Mouse (Mus musculus) liver, embryonic 11.5 days (tissue): ENCODE results near the gene Tspan18. TPM values are rescaled to one million over a fixed set of nuclear protein-coding genes. Genes with fewer than 3 reads are reported as not detected.

Source experiments
- ATAC-seq: fragments of 200-750 bp; cut with Nextera tagmentation; replicated peaks from 2 replicates; pipeline ENCODE4 v1.8.0; 2017; ENCODE audit warnings: moderate number of reproducible peaks, mild to moderate bottlenecking, moderate TSS enrichment, moderate library complexity; ENCODE audit not compliant: low FRiP score
- DNase-seq: peaks from one replicate; pipeline ENCODE4 v3.0.0-alpha.2; 2017; ENCODE audit warnings: low spot score
- H3K27ac ChIP-seq: fragments of 300-500 bp; sonication (generic); 2 replicates; pipeline ENCODE4 v1.5.1; 2014; ENCODE audit warnings: mild to moderate bottlenecking, low read depth, low read length, control low read depth
- H3K27me3 ChIP-seq: fragments of 300-500 bp; sonication (generic); replicated peaks from 2 replicates; pipeline ENCODE4 v1.6.1; 2014; ENCODE audit warnings: low read length, mixed read lengths; ENCODE audit not compliant: control insufficient read depth, insufficient read depth
- H3K36me3 ChIP-seq: fragments of 300-500 bp; sonication (generic); 2 replicates; pipeline ENCODE4 v1.6.1; 2014; ENCODE audit warnings: mild to moderate bottlenecking, low read length, moderate library complexity, mixed read lengths; ENCODE audit not compliant: control insufficient read depth, insufficient read depth
- H3K4me1 ChIP-seq: fragments of 300-500 bp; sonication (generic); replicated peaks from 2 replicates; pipeline ENCODE4 v1.6.1; 2014; ENCODE audit warnings: low read length, mixed read lengths; ENCODE audit not compliant: control insufficient read depth, insufficient read depth
- H3K4me2 ChIP-seq: fragments of 300-500 bp; sonication (generic); 2 replicates; pipeline ENCODE4 v1.6.1; 2014; ENCODE audit warnings: mild to moderate bottlenecking, control low read depth, moderate library complexity
- H3K4me3 ChIP-seq: fragments of 300-500 bp; sonication (generic); 2 replicates; pipeline ENCODE4 v1.5.1; 2014; ENCODE audit warnings: low read depth, low read length, control low read depth
- H3K9ac ChIP-seq: fragments of 300-500 bp; sonication (generic); 2 replicates; pipeline ENCODE4 v1.6.1; 2014; ENCODE audit warnings: low read depth, low read length, control low read depth
- H3K9me3 ChIP-seq: fragments of 300-500 bp; sonication (generic); 2 replicates; pipeline ENCODE4 v1.6.1; 2016; ENCODE audit warnings: low read length, inconsistent platforms, mixed read lengths; ENCODE audit not compliant: control insufficient read depth
- WGBS: fragments of 180-500 bp; shearing (Covaris S2); extraction: QIAGEN DNeasy Blood & Tissue Kit; methylation state at CpG from one replicate; pipeline ENCODE4 v1.1.7; 2014; 5-methylcytosine and 5-hydroxymethylcytosine counted together
- polyA plus RNA-seq: library from polyadenylated mRNA; unstranded; fragments of >200 nt; fragmentation: Nextera tagmentation; extraction: Ambion mirVana; gene quantifications from 2 replicates; pipeline ENCODE4 v1.2.1, GENCODE M21; 2014

The Tspan18 gene
- polyA plus RNA-seq, 1 experiment from 2014 or later: 19.5 TPM

GRCm38 (mm10) chr2:93273916-93274315 lies 60.4 kb downstream of the Tspan18 start:
- H3K9ac ChIP-seq: no peak overlapping the region
- H3K36me3 ChIP-seq: no peaks in the 10 kb centered on the region
- no peaks in the 10 kb centered on the region for H3K27me3 ChIP-seq
- WGBS: 72% methylated on average over 1 of the region's 1 CpGs
- no peak overlapping the region for H3K4me3 ChIP-seq
- H3K4me1 ChIP-seq: peaks cover 9% of the 10 kb centered on the region
- DNase-seq: no peak
- H3K9me3 ChIP-seq: no peaks in the 10 kb centered on the region
- no peak overlapping the region for H3K27ac ChIP-seq
- no peak for ATAC-seq
- no peak overlapping the region for H3K4me2 ChIP-seq

GRCm38 (mm10) chr2:93270083-93270482 lies 64.2 kb downstream of the Tspan18 start:
- Histone ChIP-seq H3K36me3 (no peaks in the 10 kb centered on the region), H3K4me1 (peaks cover 6% of the 10 kb centered on the region), H3K27ac (no peak overlapping the region), H3K27me3 (no peaks in the 10 kb centered on the region), H3K9me3 (no peaks in the 10 kb centered on the region), H3K9ac (no peak overlapping the region), H3K4me3 (no peak overlapping the region), H3K4me2 (no peak overlapping the region)
- no peak for ATAC-seq
- no peak for DNase-seq
- 73% methylated on average over 5 of the region's 5 CpGs for WGBS

GRCm38 (mm10) chr2:93269611-93270010 lies 64.7 kb downstream of the Tspan18 start:
- Histone ChIP-seq H3K9me3 (no peaks in the 10 kb centered on the region), H3K36me3 (no peaks in the 10 kb centered on the region), H3K27me3 (no peaks in the 10 kb centered on the region), H3K4me2 (no peak overlapping the region), H3K4me3 (no peak overlapping the region), H3K4me1 (peaks cover 6% of the 10 kb centered on the region), H3K9ac (no peak overlapping the region), H3K27ac (no peak overlapping the region)
- WGBS: 90% methylated on average over 10 of the region's 10 CpGs
- ATAC-seq (no peak), DNase-seq (no peak)

- Histone ChIP-seq H3K4me3 (no peak overlapping the region), H3K4me2 (no peak overlapping the region), H3K27ac (no peak overlapping the region), H3K4me1 (peaks cover 9% of the 10 kb centered on the region), H3K36me3 (no peaks in the 10 kb centered on the region), H3K9ac (no peak overlapping the region), H3K9me3 (no peaks in the 10 kb centered on the region), H3K27me3 (no peaks in the 10 kb centered on the region)
- DNase-seq: no peak
- 84% methylated on average over 3 of the region's 3 CpGs for WGBS
- ATAC-seq: no peak
Observed at GRCm38 (mm10) chr2:93268711-93269270, 65.5 kb downstream of the Tspan18 start.

- Histone ChIP-seq H3K4me3 (no peak overlapping the region), H3K27ac (no peak overlapping the region), H3K36me3 (no peaks in the 10 kb centered on the region), H3K4me2 (no peak overlapping the region), H3K9ac (no peak overlapping the region), H3K4me1 (peaks cover 12% of the 10 kb centered on the region), H3K27me3 (no peaks in the 10 kb centered on the region), H3K9me3 (no peaks in the 10 kb centered on the region)
- DNase-seq: no peak
- no peak for ATAC-seq
- 46% methylated on average over 4 of the region's 4 CpGs for WGBS
Observed at GRCm38 (mm10) chr2:93267791-93268190, 66.5 kb downstream of the Tspan18 start.

- no peak for ATAC-seq
- Histone ChIP-seq H3K36me3 (no peaks in the 10 kb centered on the region), H3K4me1 (peaks cover 12% of the 10 kb centered on the region), H3K4me2 (no peak overlapping the region), H3K4me3 (no peak overlapping the region), H3K27ac (no peak overlapping the region), H3K27me3 (no peaks in the 10 kb centered on the region), H3K9ac (no peak overlapping the region), H3K9me3 (no peaks in the 10 kb centered on the region)
- 67% methylated on average over 7 of the region's 7 CpGs for WGBS
- DNase-seq: no peak
Observed at GRCm38 (mm10) chr2:93266565-93267169, 67.6 kb downstream of the Tspan18 start.

- H3K36me3 ChIP-seq: no peaks in the 10 kb centered on the region
- ATAC-seq (peak; percentile 32), DNase-seq (no peak)
- no peak overlapping the region for H3K9ac ChIP-seq
- no peak overlapping the region for H3K4me3 ChIP-seq
- H3K27me3 ChIP-seq: no peaks in the 10 kb centered on the region
- H3K9me3 ChIP-seq: no peaks in the 10 kb centered on the region
- no peak overlapping the region for H3K4me2 ChIP-seq
- H3K4me1 ChIP-seq: peaks cover 14% of the 10 kb centered on the region
- no peak overlapping the region for H3K27ac ChIP-seq
- WGBS: 49% methylated on average over 5 of the region's 5 CpGs
Observed at GRCm38 (mm10) chr2:93262291-93263285, 71.7 kb downstream of the Tspan18 start.

- H3K4me2 ChIP-seq: no peak overlapping the region
Observed at GRCm38 (mm10) chr2:93261521-93262290, 72.6 kb downstream of the Tspan18 start.

More at GRCm38 (mm10) chr2:93261521-93262290, 72.6 kb downstream of the Tspan18 start:
- Histone ChIP-seq H3K4me1 (peaks cover 14% of the 10 kb centered on the region), H3K27me3 (no peaks in the 10 kb centered on the region), H3K27ac (peak overlapping the region; percentile 46; the same call in 1 of the 2 replicates), H3K4me3 (no peak overlapping the region), H3K36me3 (no peaks in the 10 kb centered on the region), H3K9ac (no peak overlapping the region), H3K9me3 (no peaks in the 10 kb centered on the region)
- 33% methylated on average over 6 of the region's 6 CpGs for WGBS
- peak; percentile 70 for ATAC-seq
- DNase-seq: no peak
